Mouse (Mus musculus) Patski (cell line): ENCODE data around the gene Pwwp2b. TPM values are rescaled to one million over a fixed set of nuclear protein-coding genes. Genes with fewer than 3 reads are reported as not detected.

Experiments
- ATAC-seq: fragments of 100-300 bp; one replicate; pipeline ENCODE4 v1.8.0; 2021
- CTCF ChIA-PET: fragments of 350-600 bp; sonication (Branson Sonifier 250); formaldehyde crosslinking; loops from one replicate; lab custom pipeline; 2022; ENCODE audit warnings: inconsistent platforms; lab: Charles Lee
- POLR2A ChIA-PET: fragments of 350-600 bp; sonication (Branson Sonifier 250); formaldehyde crosslinking; loops from one replicate; lab custom pipeline; 2022; ENCODE audit warnings: antibody characterized with exemption, inconsistent platforms; lab: Charles Lee
- DNase-seq: peaks from one replicate; pipeline ENCODE4 v3.0.0-alpha.2; 2011; ENCODE audit warnings: low read depth, low spot score
- H3K27me3 ChIP-seq: fragments of 371-371 bp; one replicate; pipeline ENCODE4 v1.5.1; 2021
- CTCF ChIP-seq: fragments of 100-300 bp; IDR thresholded peaks from one replicate; pipeline ENCODE4 v1.5.1; 2021
- in situ Hi-C: fragments of 300-500 bp; cut with MboI; formaldehyde crosslinking; loops from 3 replicates; pipeline ENCODE4 v1.11.1; 2018; ENCODE audit warnings: low pct_unique_long_range_greater_than_20kb, mixed read lengths
- polyA plus RNA-seq: library from polyadenylated mRNA; unstranded; gene quantifications from one replicate; pipeline ENCODE4 v1.2.3, GENCODE M21; 2021

Pwwp2b gene
- polyA plus RNA-seq, 1 experiment from 2014 or later: 11.6 TPM

- CTCF ChIA-PET: no interaction called here
- POLR2A ChIA-PET: no interaction called here
- no peaks in the 10 kb centered on the region for H3K27me3 ChIP-seq
- no peak for TF ChIP-seq CTCF
- in situ Hi-C loops: no loop called here
- DNase-seq: no peak
- ATAC-seq: no peak
These were observed 18.1 kb downstream of the Pwwp2b start for GRCm38 (mm10) chr7:139266431-139266830.

- in situ Hi-C loops: no loop called here
- ATAC-seq (peak; percentile 60), DNase-seq (no peak)
- H3K27me3 ChIP-seq: no peaks in the 10 kb centered on the region
- TF ChIP-seq CTCF: no peak
- ChIA-PET POLR2A (no interaction called here), CTCF (interaction anchor here (0.7 to 1.0 kb wide), 2 partner anchors 8 to 15 kb away, joined by 3 read pairs; no protein-coding TSS in a partner anchor)
These were observed 18.9 kb downstream of the Pwwp2b start for GRCm38 (mm10) chr7:139266886-139267870.

GRCm38 (mm10) chr7:139270738-139271137 is 22.5 kb downstream of the Pwwp2b start:
- DNase-seq: no peak
- ChIA-PET POLR2A (interaction anchor here (1.0 kb wide), 1 partner anchor 22 kb away, joined by 4 read pairs; no protein-coding TSS in a partner anchor), CTCF (interaction anchor here (1.2 to 1.7 kb wide), 2 partner anchors 9 to 24 kb away, joined by 3 to 4 read pairs; no protein-coding TSS in a partner anchor)
- no peak for ATAC-seq
- TF ChIP-seq CTCF: no peak
- in situ Hi-C loops: no loop called here
- H3K27me3 ChIP-seq: no peaks in the 10 kb centered on the region

- no peaks in the 10 kb centered on the region for H3K27me3 ChIP-seq
- POLR2A ChIA-PET: no interaction called here
- ATAC-seq: no peak
These were observed 23.6 kb downstream of the Pwwp2b start for GRCm38 (mm10) chr7:139271871-139272270.

DNA sequence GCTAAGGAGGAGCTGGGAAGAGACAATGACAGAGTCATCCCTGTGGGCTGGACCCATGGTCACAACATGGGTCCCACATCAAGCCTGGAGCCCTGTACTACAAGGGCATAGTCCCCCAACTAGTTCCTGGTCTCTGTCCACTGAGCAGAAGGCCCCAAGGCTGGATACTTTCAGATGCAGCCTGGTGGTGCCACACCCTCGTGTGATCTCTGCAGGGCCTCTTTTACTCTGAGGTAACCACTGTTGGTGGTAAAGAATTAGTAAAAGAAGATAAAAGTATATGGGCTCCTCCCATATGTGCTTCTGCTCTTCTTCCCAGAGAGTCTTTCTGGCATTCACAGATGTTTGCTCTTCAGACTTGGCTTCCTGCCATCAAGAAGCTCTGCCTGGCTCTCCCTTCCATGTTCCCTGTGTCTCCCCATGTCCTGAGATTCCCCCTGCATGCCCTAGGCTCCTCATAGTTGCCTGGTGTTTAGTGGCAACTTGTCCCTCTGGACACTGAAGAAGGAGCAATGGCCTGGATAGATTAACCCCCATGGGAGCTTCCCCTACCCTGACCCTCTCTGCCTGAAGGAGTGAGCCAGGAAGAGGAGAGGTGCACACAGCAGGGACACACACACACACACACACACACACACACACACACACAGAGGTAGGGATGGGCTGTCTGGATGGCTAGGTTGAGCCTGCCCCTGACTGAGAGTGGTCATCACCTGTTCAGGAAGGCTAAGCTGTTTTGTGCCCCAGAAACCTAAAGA is 24.5 kb downstream of the Pwwp2b start:
- POLR2A ChIA-PET: interaction anchor here (0.6 to 1.1 kb wide), 2 partner anchors 28 to 64 kb away, joined by 3 read pairs; no protein-coding TSS in a partner anchor
- no peak for DNase-seq
- CTCF ChIA-PET: interaction anchor here (0.9 to 1.4 kb wide), 5 partner anchors 9 to 39 kb away, joined by 3 to 7 read pairs (median 4); no protein-coding TSS in a partner anchor
- in situ Hi-C loops: no loop called here
- no peaks in the 10 kb centered on the region for H3K27me3 ChIP-seq
- no peak for TF ChIP-seq CTCF
- no peak for ATAC-seq

More at GRCm38 (mm10) chr7:139271871-139272270, 23.6 kb downstream of the Pwwp2b start:
- TF ChIP-seq CTCF: no peak
- in situ Hi-C loops: no loop called here
- no peak for DNase-seq
- CTCF ChIA-PET: interaction anchor here (1.2 to 1.3 kb wide), 2 partner anchors 10 to 13 kb away, joined by 3 to 4 read pairs; no protein-coding TSS in a partner anchor

DNA sequence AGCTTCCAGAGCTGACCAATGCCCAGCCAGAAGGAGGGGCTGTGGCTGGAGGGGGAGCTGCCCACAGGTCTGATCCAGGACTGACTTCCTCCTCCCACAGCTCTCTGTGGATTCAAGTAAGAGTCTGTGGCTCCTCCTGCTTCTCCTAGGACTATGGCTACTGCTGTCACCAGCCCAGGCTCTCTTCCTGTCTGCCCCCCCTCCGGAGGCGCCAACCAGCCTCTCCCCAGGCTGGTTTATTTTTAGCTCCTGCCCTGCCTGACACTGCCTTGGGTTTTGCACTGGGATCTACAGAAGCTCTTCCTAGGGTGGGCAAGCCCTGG is 25.1 kb downstream of the Pwwp2b start:
- no peak for DNase-seq
- H3K27me3 ChIP-seq: no peaks in the 10 kb centered on the region

DNA sequence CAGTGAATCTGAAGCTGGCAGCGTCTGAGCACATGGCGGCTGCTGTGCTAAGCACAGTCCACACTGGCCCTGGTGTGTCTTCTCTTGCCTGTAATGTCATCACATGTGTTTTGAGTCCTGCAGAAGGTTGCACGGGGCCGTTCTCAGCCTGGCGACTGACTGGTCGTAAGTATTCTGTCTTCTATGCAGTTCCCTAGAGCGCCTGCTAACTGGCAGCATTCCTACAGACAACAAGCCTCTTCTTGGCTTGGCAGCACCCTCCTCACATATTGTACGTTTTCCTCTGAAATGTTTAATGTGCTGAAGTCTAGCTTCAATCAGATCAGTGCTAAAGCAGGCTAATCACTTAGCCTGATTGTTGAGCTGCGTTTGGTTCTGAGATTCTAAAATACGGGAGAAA is 27.3 kb downstream of the Pwwp2b start:
- ChIA-PET POLR2A (no interaction called here), CTCF (no interaction called here)
- DNase-seq (no peak), ATAC-seq (no peak)
- no peaks in the 10 kb centered on the region for H3K27me3 ChIP-seq
- TF ChIP-seq CTCF: no peak
- in situ Hi-C loops: no loop called here

More for the DNA sequence above, 25.1 kb downstream of the Pwwp2b start:
- in situ Hi-C loops: no loop called here
- ChIA-PET CTCF (interaction anchor here (0.9 to 1.4 kb wide), 3 partner anchors 23 to 40 kb away, joined by 3 to 7 read pairs (median 4); no protein-coding TSS in a partner anchor), POLR2A (interaction anchor here (1.1 kb wide), 1 partner anchor 29 kb away, joined by 3 read pairs; no protein-coding TSS in a partner anchor)
- no peak for TF ChIP-seq CTCF
- peak; percentile 68 for ATAC-seq

GRCm38 (mm10) chr7:139276150-139276549 is 27.9 kb downstream of the Pwwp2b start:
- in situ Hi-C loops: no loop called here
- no peaks in the 10 kb centered on the region for H3K27me3 ChIP-seq
- ChIA-PET POLR2A (no interaction called here), CTCF (no interaction called here)
- DNase-seq (no peak), ATAC-seq (no peak)
- no peak for TF ChIP-seq CTCF

DNA sequence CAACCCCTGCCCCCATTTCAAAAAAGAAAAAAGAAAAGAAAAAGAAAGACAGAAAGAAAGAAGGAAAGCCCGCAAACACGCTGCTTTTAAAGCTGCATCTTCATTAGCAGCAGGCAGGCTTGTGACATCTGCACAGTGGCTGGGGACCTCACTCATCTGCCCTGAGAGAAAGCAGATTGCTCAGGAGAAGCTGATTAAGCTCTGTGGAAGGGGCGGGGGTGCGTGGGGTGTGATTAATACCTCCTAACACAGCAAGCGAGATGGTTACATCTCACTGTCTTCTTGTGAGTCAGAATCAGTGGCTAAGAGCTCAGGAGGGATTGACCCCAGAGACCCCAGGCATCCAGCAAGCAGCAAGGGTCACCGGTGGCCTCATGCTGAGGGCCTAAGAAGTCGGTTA is 29.3 kb downstream of the Pwwp2b start:
- ChIA-PET POLR2A (no interaction called here), CTCF (no interaction called here)
- no peak for ATAC-seq
- in situ Hi-C loops: no loop called here
- TF ChIP-seq CTCF: no peak
- no peak for DNase-seq
- H3K27me3 ChIP-seq: no peaks in the 10 kb centered on the region

GRCm38 (mm10) chr7:139279571-139279970 is 31.3 kb downstream of the Pwwp2b start:
- in situ Hi-C loops: no loop called here
- ChIA-PET CTCF (interaction anchor here (1.2 to 1.6 kb wide), 3 partner anchors 9 to 19 kb away, joined by 3 to 4 read pairs (median 3); no protein-coding TSS in a partner anchor), POLR2A (no interaction called here)
- DNase-seq (no peak), ATAC-seq (no peak)
- no peaks in the 10 kb centered on the region for H3K27me3 ChIP-seq
- TF ChIP-seq CTCF: no peak
